Mouse (Mus musculus) liver, adult 2 months (tissue): ENCODE results near the gene Cpb1. TPM values are rescaled to one million over a fixed set of nuclear protein-coding genes. Genes with fewer than 3 reads are reported as not detected.

Source experiments
- DNase-seq: peaks from one replicate; pipeline ENCODE4 v3.0.0-alpha.2; 2011; ENCODE audit warnings: low read depth, low spot score; ENCODE audit errors: extremely low read depth
- H3K27ac ChIP-seq: fragments of 200-500 bp; replicated peaks from 2 replicates; pipeline ENCODE4 v1.5.1; 2012; ENCODE audit warnings: low read depth, mild to moderate bottlenecking, control low read depth, inconsistent platforms, low read length; ENCODE audit not compliant: insufficient read depth
- H3K27me3 ChIP-seq: fragments of 200-500 bp; 2 replicates; pipeline ENCODE4 v1.6.1; 2012; ENCODE audit warnings: mild to moderate bottlenecking, moderate library complexity, low read length, inconsistent platforms; ENCODE audit not compliant: control insufficient read depth, insufficient read depth
- H3K36me3 ChIP-seq: fragments of 200-500 bp; 2 replicates; pipeline ENCODE4 v1.6.1; 2012; ENCODE audit warnings: low read length, inconsistent platforms; ENCODE audit not compliant: control insufficient read depth, insufficient read depth
- H3K4me1 ChIP-seq: fragments of 200-500 bp; 2 replicates; pipeline ENCODE4 v1.6.1; 2011; ENCODE audit warnings: low read length; ENCODE audit not compliant: control insufficient read depth, insufficient read depth
- H3K4me3 ChIP-seq: fragments of 200-500 bp; 2 replicates; pipeline ENCODE4 v1.5.1; 2011; ENCODE audit warnings: low read depth, mild to moderate bottlenecking, control low read depth, low read length, moderate library complexity; ENCODE audit not compliant: insufficient read depth
- H3K79me2 ChIP-seq: fragments of 200-500 bp; 2 replicates; pipeline ENCODE4 v1.6.1; 2012; ENCODE audit warnings: inconsistent platforms, mild to moderate bottlenecking, low read length, moderate library complexity; ENCODE audit not compliant: control insufficient read depth, insufficient read depth
- H3K9ac ChIP-seq: fragments of 200-500 bp; 2 replicates; pipeline ENCODE4 v1.6.1; 2012; ENCODE audit warnings: low read depth, mild to moderate bottlenecking, control low read depth, inconsistent platforms, low read length
- CTCF ChIP-seq: fragments of 200-500 bp; IDR thresholded peaks from 2 replicates; pipeline ENCODE4 v1.5.1; 2011; ENCODE audit warnings: low read depth, low read length, control low read depth
- POLR2A ChIP-seq: fragments of 200-500 bp; IDR thresholded peaks from 2 replicates; pipeline ENCODE4 v1.6.1; 2011; ENCODE audit warnings: low read length, control low read depth; ENCODE audit not compliant: insufficient read depth; ENCODE audit errors: extremely low read depth
- WGBS: fragments of 180-500 bp; shearing (Covaris S2); methylation state at CpG from one replicate; pipeline ENCODE4 v1.1.7; 2018; 5-methylcytosine and 5-hydroxymethylcytosine counted together
- polyA plus RNA-seq: library from polyadenylated mRNA; depleted of rRNA; stranded (reverse); fragments of >200 nt; gene quantifications from 2 replicates; pipeline ENCODE4 v1.2.3, GENCODE M21; 2012; rRNA removed
- total RNA-seq: library from RNA; depleted of rRNA; stranded (reverse); fragments of >200 nt; gene quantifications from 2 replicates; pipeline ENCODE4 v1.2.3, GENCODE M21; 2014; rRNA removed

Gene Cpb1
- total and polyA plus RNA-seq, 2 experiments: 76.8 TPM; not detected in 1

GRCm38 (mm10) chr3:20222136-20222535 lies 53.4 kb downstream of the Cpb1 start:
- Histone ChIP-seq H3K4me1 (no peaks in the 10 kb centered on the region), H3K9ac (no peak overlapping the region), H3K36me3 (no peaks in the 10 kb centered on the region), H3K27me3 (no peaks in the 10 kb centered on the region), H3K79me2 (no peaks in the 10 kb centered on the region), H3K4me3 (no peak overlapping the region), H3K27ac (no peak overlapping the region)
- 74% methylated on average over 3 of the region's 3 CpGs for WGBS
- TF ChIP-seq CTCF: no peak
- no peak for TF ChIP-seq POLR2A
- no peak for DNase-seq

- no peak overlapping the region for H3K9ac ChIP-seq
- H3K27ac ChIP-seq: no peak overlapping the region
- no peaks in the 10 kb centered on the region for H3K36me3 ChIP-seq
- WGBS: 27% methylated on average over 6 of the region's 6 CpGs
- TF ChIP-seq CTCF (peak; percentile 73; the same call in 1 of the 2 replicates), POLR2A (no peak)
- no peaks in the 10 kb centered on the region for H3K4me1 ChIP-seq
- no peak overlapping the region for H3K4me3 ChIP-seq
- DNase-seq: peak; percentile 33
- no peaks in the 10 kb centered on the region for H3K79me2 ChIP-seq
- H3K27me3 ChIP-seq: no peaks in the 10 kb centered on the region
These were observed 76.7 kb downstream of the Cpb1 start for GRCm38 (mm10) chr3:20198869-20199268.

Other genes with a start within 250 kb of the Cpb1 start
- 7.6 and 8.6 TPM in 2 replicates for gene Hps3, start 240.4 kb downstream of the Cpb1 start, total RNA-seq
- gene Hps3, start 240.4 kb downstream of the Cpb1 start, polyA plus RNA-seq: 7.6 and 11.7 TPM in 2 replicates
- 10.5 and 15.2 TPM in 2 replicates for gene Hltf, start 217.9 kb downstream of the Cpb1 start, total RNA-seq
- 1.2 TPM in 2 replicates for gene Hltf, start 217.9 kb downstream of the Cpb1 start, polyA plus RNA-seq
- 6.1 and 6.6 TPM in 2 replicates for gene Gyg, start 120.4 kb downstream of the Cpb1 start, total RNA-seq
- gene Gyg, start 120.4 kb downstream of the Cpb1 start, polyA plus RNA-seq: 4.4 and 4.5 TPM in 2 replicates
- 0.09 TPM in 1 of 2 replicates, not detected in the other for gene Cpa3, start 33.6 kb downstream of the Cpb1 start, total RNA-seq
- not detected in 2 replicates for gene Cpa3, start 33.6 kb downstream of the Cpb1 start, polyA plus RNA-seq
- gene Agtr1b, start 91.4 kb upstream of the Cpb1 start, total RNA-seq: not detected in 2 replicates
- gene Agtr1b, start 91.4 kb upstream of the Cpb1 start, polyA plus RNA-seq: not detected in 2 replicates